Mouse (Mus musculus) liver, embryonic 13.5 days (tissue): Measurements from ENCODE around the gene Heg1. TPM values are rescaled to one million over a fixed set of nuclear protein-coding genes. Genes with fewer than 3 reads are reported as not detected.

Source experiments
- ATAC-seq: fragments of 200-750 bp; cut with Nextera tagmentation; 2 replicates; pipeline ENCODE4 v1.8.0; 2017; ENCODE audit warnings: low read depth, mild to moderate bottlenecking, moderate number of reproducible peaks, moderate library complexity
- DNase-seq: peaks from one replicate; pipeline ENCODE4 v3.0.0; 2022
- H3K27ac ChIP-seq: fragments of 300-500 bp; sonication (generic); 2 replicates; pipeline ENCODE4 v1.5.1; 2015; ENCODE audit warnings: moderate library complexity, mild to moderate bottlenecking, inconsistent platforms
- H3K27me3 ChIP-seq: fragments of 300-500 bp; sonication (generic); 2 replicates; pipeline ENCODE4 v1.6.1; 2015; ENCODE audit warnings: mild to moderate bottlenecking, inconsistent platforms
- H3K36me3 ChIP-seq: fragments of 300-500 bp; sonication (generic); 2 replicates; pipeline ENCODE4 v1.6.1; 2015; ENCODE audit warnings: mild to moderate bottlenecking, inconsistent platforms
- H3K4me1 ChIP-seq: fragments of 300-500 bp; sonication (generic); replicated peaks from 2 replicates; pipeline ENCODE4 v1.6.1; 2015; ENCODE audit warnings: inconsistent platforms
- H3K4me2 ChIP-seq: fragments of 300-500 bp; sonication (generic); 2 replicates; pipeline ENCODE4 v1.6.1; 2015; ENCODE audit warnings: inconsistent platforms, mild to moderate bottlenecking, moderate library complexity
- H3K4me3 ChIP-seq: fragments of 300-500 bp; sonication (generic); replicated peaks from 2 replicates; pipeline ENCODE4 v1.5.1; 2015; ENCODE audit warnings: mild to moderate bottlenecking, inconsistent platforms
- H3K9ac ChIP-seq: fragments of 300-500 bp; sonication (generic); 2 replicates; pipeline ENCODE4 v1.6.1; 2015; ENCODE audit warnings: mild to moderate bottlenecking, inconsistent platforms
- H3K9me3 ChIP-seq: fragments of 300-500 bp; sonication (generic); replicated peaks from 2 replicates; pipeline ENCODE4 v1.6.1; 2016; ENCODE audit warnings: inconsistent platforms
- WGBS: fragments of 180-500 bp; shearing (Covaris S2); methylation state at CpG from one replicate; pipeline ENCODE4 v1.1.7; 2015; ENCODE audit not compliant: insufficient replicate concordance; 5-methylcytosine and 5-hydroxymethylcytosine counted together
- polyA plus RNA-seq: library from polyadenylated mRNA; unstranded; fragments of >200 nt; fragmentation: Nextera tagmentation; extraction: Ambion mirVana; gene quantifications from 2 replicates; pipeline ENCODE4 v1.2.1, GENCODE M21; 2015

Heg1 gene
- polyA plus RNA-seq, 1 experiment from 2014 or later, result 4.1 TPM

DNA sequence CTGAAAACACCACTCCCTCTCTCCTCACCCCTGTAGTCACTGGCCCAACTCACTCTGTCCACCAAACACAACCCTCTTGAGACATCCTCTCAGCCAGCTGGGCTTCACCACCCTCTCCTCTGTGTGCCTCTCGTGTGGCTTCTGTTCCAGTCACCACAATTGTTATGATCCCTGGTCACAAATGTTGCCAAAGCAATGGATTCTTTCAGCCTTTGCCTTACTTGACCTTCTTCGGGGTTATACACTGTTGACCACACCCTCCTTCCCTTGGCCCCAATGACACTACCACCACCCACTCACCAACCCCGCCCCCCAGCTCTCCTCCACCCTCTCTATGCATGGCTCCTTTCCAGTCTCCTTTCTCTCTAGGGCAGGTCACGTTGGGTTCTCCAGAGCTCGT, 6.3 kb upstream of the Heg1 start:
- H3K4me3 ChIP-seq, result no peak overlapping the region
- 56% methylated on average over 5 of the region's 5 CpGs for WGBS
- H3K4me1 ChIP-seq, result no peaks in the 10 kb centered on the region; the same call in 1 of the 2 replicates
- no peaks in the 10 kb centered on the region for H3K36me3 ChIP-seq
- H3K27ac ChIP-seq, result no peak overlapping the region
- H3K4me2 ChIP-seq, result no peak overlapping the region
- H3K9me3 ChIP-seq, result no peaks in the 10 kb centered on the region
- ATAC-seq (no peak), DNase-seq (no peak)
- no peak overlapping the region for H3K9ac ChIP-seq
- no peaks in the 10 kb centered on the region for H3K27me3 ChIP-seq

DNA sequence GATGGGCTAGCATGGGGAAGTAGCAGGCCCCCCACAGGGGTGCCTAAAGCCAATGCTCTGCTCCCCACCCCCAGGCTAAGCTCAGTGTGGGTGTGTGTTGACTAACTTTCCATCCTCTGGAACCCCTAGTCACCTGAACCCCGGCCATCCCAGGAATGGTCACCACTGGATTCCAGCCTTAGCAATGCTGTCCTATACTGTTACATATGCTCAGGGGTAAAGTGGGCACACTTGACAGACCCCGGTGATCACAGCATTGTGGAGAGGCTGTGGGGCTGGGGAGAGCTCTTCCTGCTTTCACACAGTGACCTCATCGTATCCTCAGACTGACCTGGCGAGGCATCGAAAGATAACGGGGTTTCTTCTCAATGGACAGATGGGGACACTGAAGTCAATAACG, 3.9 kb upstream of the Heg1 start:
- Histone ChIP-seq H3K27me3 (no peaks in the 10 kb centered on the region), H3K4me1 (peaks cover 18% of the 10 kb centered on the region), H3K36me3 (no peaks in the 10 kb centered on the region), H3K4me2 (no peak overlapping the region), H3K9ac (no peak overlapping the region), H3K4me3 (no peak overlapping the region), H3K27ac (no peak overlapping the region), H3K9me3 (no peaks in the 10 kb centered on the region)
- ATAC-seq (no peak), DNase-seq (no peak)
- 61% methylated on average over 7 of the region's 7 CpGs for WGBS

GRCm38 (mm10) chr16:33680816-33681215, 3.4 kb upstream of the Heg1 start:
- no peaks in the 10 kb centered on the region for H3K36me3 ChIP-seq
- no peak overlapping the region for H3K4me3 ChIP-seq
- H3K9ac ChIP-seq, result no peak overlapping the region
- WGBS, result 41% methylated on average over 10 of the region's 10 CpGs
- no peak overlapping the region for H3K4me2 ChIP-seq
- no peak overlapping the region for H3K27ac ChIP-seq
- H3K9me3 ChIP-seq, result no peaks in the 10 kb centered on the region
- peaks cover 23% of the 10 kb centered on the region for H3K4me1 ChIP-seq
- DNase-seq (no peak), ATAC-seq (no peak)
- no peaks in the 10 kb centered on the region for H3K27me3 ChIP-seq

- Histone ChIP-seq H3K36me3 (no peaks in the 10 kb centered on the region), H3K4me1 (peaks cover 31% of the 10 kb centered on the region), H3K27ac (no peak overlapping the region), H3K4me3 (no peak overlapping the region), H3K9ac (no peak overlapping the region), H3K9me3 (no peaks in the 10 kb centered on the region), H3K4me2 (no peak overlapping the region), H3K27me3 (no peaks in the 10 kb centered on the region)
- ATAC-seq (no peak), DNase-seq (no peak)
Observed at GRCm38 (mm10) chr16:33681661-33682060, 2.5 kb upstream of the Heg1 start.

GRCm38 (mm10) chr16:33682651-33683050, 1.5 kb upstream of the Heg1 start:
- no peak overlapping the region for H3K4me3 ChIP-seq
- WGBS, result 70% methylated on average over 3 of the region's 3 CpGs
- DNase-seq, result no peak

DNA sequence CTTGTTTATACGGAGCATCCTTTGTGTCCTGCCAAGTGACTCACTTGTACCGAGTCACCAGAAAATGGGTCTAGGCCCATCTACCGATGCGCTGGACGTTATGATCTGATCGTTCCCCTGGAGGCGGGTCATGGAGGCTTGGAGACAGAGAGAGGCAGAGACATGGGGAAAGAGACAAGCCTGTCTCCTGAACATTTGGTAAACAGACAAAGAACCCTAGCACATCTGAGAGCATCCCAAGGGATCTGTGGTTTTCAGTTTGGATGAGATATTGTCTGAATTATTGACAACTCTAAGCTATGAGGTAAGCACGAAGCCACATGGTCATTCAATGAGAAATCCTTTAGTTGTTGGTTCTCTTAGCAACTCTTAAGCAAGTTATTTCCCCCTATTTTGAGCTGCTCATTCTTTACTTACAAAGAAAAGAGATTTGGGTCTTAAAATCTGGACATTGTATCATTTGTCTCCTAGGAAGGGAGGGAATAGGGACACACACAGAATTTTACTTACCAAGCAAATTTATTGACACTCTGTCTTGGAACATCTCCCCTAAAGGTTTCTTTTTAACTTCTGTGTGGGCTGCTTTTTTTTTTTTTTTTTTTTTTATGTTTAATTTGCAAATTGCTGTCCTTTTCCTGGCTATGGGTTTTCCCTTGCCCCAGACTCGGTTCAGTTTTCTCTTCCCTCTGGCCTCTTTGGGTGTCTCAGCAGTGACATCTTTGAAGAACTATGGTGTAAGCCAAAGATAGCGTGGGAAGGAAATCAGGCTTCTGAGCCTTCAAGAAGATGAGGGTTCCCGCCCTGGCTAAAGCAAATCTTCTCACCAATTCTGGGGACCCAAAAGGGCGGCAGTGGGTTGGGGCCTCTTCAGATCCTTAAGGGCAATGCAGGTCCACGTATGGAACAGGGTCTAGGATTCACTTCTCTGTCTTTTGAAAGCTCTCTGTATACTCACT, 686 bp upstream of the Heg1 start:
- no peak overlapping the region for H3K27ac ChIP-seq
- H3K36me3 ChIP-seq, result 0 out of 2 replicates have a peak, but pooled peaks cover under 1% of the 10 kb centered on the region
- no peaks in the 10 kb centered on the region for H3K9me3 ChIP-seq
- ATAC-seq (peak; percentile 7; the same call in 1 of the 2 replicates), DNase-seq (no peak)
- peak overlapping the region; percentile 79 for H3K4me3 ChIP-seq
- H3K4me2 ChIP-seq, result peak overlapping the region; percentile 98
- no peaks in the 10 kb centered on the region for H3K27me3 ChIP-seq
- H3K9ac ChIP-seq, result peak overlapping the region; percentile 92
- WGBS, result 55% methylated on average over 13 of the region's 13 CpGs
- peaks cover 49% of the 10 kb centered on the region for H3K4me1 ChIP-seq

More at GRCm38 (mm10) chr16:33682651-33683050, 1.5 kb upstream of the Heg1 start:
- no peak overlapping the region for H3K27ac ChIP-seq
- no peaks in the 10 kb centered on the region for H3K9me3 ChIP-seq
- no peak overlapping the region for H3K9ac ChIP-seq
- no peak overlapping the region for H3K4me2 ChIP-seq
- no peaks in the 10 kb centered on the region for H3K27me3 ChIP-seq
- peaks cover 41% of the 10 kb centered on the region for H3K4me1 ChIP-seq
- no peak for ATAC-seq
- H3K36me3 ChIP-seq, result no peaks in the 10 kb centered on the region

- Histone ChIP-seq H3K27me3 (no peaks in the 10 kb centered on the region), H3K9me3 (no peaks in the 10 kb centered on the region), H3K4me2 (peak overlapping the region; percentile 98), H3K36me3 (0 out of 2 replicates have a peak, but pooled peaks cover 3% of the 10 kb centered on the region), H3K4me3 (peak overlapping the region; percentile 79), H3K27ac (peak overlapping the region; percentile 70), H3K4me1 (peaks cover 52% of the 10 kb centered on the region), H3K9ac (peak overlapping the region; percentile 92)
- DNase-seq (no peak), ATAC-seq (peak; percentile 39)
- 2% methylated on average over 46 of the region's 46 CpGs for WGBS
Observed at GRCm38 (mm10) chr16:33684703-33685701, 832 bp downstream of the Heg1 start.

- peaks cover 62% of the 10 kb centered on the region for H3K4me1 ChIP-seq
- H3K27me3 ChIP-seq, result no peaks in the 10 kb centered on the region
- peak overlapping the region; percentile 92 for H3K9ac ChIP-seq
- ATAC-seq, result no peak
- peak overlapping the region; percentile 98 for H3K4me2 ChIP-seq
- no peak overlapping the region for H3K27ac ChIP-seq
- H3K4me3 ChIP-seq, result peak overlapping the region; percentile 79
- H3K36me3 ChIP-seq, result 0 out of 2 replicates have a peak, but pooled peaks cover 3% of the 10 kb centered on the region
- WGBS, result 72% methylated on average over 1 of the region's 1 CpGs
- no peak for DNase-seq
- no peaks in the 10 kb centered on the region for H3K9me3 ChIP-seq
Observed at GRCm38 (mm10) chr16:33686056-33686455, 1.9 kb downstream of the Heg1 start.

DNA sequence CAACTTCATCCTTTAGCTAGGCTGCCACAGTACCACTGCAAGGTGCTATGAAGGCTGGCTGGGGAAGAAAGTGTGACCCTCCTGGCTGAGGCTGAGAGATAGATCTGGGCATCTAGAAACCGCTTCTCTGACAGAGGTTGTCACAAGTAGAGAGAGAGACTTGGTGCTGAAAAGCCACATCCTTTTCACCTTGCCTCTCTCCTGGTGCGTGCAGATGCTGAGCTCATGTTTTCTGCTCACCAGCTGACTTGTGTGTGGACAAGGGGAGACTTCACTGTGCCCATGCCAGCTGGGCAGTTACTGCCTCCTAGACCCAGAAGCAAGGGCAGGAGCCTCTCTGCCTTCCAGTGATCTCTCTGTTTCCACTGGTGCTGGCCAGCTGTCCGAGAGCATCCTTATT, 3.6 kb downstream of the Heg1 start:
- Histone ChIP-seq H3K4me1 (peaks cover 76% of the 10 kb centered on the region), H3K27me3 (no peaks in the 10 kb centered on the region), H3K36me3 (0 out of 2 replicates have a peak, but pooled peaks cover 3% of the 10 kb centered on the region), H3K27ac (no peak overlapping the region; the same call in 1 of the 2 replicates), H3K4me3 (no peak overlapping the region), H3K9me3 (no peaks in the 10 kb centered on the region), H3K9ac (no peak overlapping the region), H3K4me2 (peak overlapping the region; percentile 98)
- DNase-seq (no peak), ATAC-seq (no peak)
- WGBS, result 65% methylated on average over 3 of the region's 3 CpGs

DNA sequence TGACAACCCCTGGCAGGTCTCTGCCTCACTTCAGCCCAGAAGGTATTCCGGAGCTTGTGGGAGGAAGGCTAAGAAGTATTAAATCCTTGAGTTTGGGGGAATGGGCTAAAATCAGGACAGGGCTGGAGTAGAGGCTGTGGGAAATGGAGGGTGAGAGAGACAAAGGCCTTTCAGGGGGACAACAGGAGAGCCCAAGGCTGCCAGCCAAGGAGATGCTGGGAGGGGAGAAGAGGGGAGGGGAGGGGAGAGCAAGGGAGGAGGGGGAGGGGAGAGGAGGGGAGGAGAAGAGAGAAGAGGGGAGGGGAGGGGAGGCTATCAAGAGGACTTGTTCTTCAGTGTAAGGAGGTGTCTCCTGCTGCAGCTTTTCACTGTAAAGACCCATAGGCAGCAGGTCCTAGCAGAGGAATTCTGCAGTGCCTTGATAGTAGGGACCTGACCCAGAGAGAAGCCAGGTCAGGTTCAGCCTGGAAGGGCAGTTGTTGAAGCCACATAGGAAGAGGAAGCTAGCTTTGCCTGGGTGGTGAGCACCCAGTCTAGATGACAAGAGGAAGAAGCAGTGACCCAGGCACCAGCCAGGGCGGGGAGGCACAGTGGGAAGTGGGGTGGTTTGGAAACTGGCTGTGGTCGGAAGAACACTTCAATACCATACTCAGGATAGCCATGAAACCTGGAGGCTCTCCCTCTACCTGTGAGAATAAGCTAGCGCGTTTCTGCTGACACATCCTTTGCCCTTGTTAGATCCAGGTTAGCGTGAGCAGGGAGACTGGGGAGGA, 7.0 kb downstream of the Heg1 start:
- 55% methylated on average over 6 of the region's 6 CpGs for WGBS
- H3K27me3 ChIP-seq, result no peaks in the 10 kb centered on the region
- ATAC-seq (no peak), DNase-seq (no peak)
- H3K9ac ChIP-seq, result no peak overlapping the region
- no peaks in the 10 kb centered on the region for H3K9me3 ChIP-seq
- H3K4me1 ChIP-seq, result peaks cover 60% of the 10 kb centered on the region
- H3K36me3 ChIP-seq, result 0 out of 2 replicates have a peak, but pooled peaks cover 5% of the 10 kb centered on the region
- H3K4me3 ChIP-seq, result no peak overlapping the region
- no peak overlapping the region for H3K27ac ChIP-seq
- H3K4me2 ChIP-seq, result no peak overlapping the region
